Mouse (Mus musculus) neutrophil, adult 83 days (primary cell): ENCODE data around the gene Ube3c. TPM values are rescaled to one million over a fixed set of nuclear protein-coding genes. Genes with fewer than 3 reads are reported as not detected.

ENCODE experiments used
- total RNA-seq, 2 experiments: library from RNA; stranded (reverse); gene quantifications; one replicate each; pipeline ENCODE4 v1.2.4; 2023

Gene Ube3c
- 10 to 100 TPM; 20.7 to 22.2 TPM for total RNA-seq

GRCm38 (mm10) chr5:29568848-29569377, at the start of gene Ube3c:
Gene Ube3c, plus strand, starts transcription at chr5:29569242.

Other genes starting within 250 kb of the Ube3c start
- gene Lmbr1, start 190.9 kb upstream of the Ube3c start, total RNA-seq: 1 to 10 TPM; 2.5 to 3.7 TPM
- gene Nom1, start 134.6 kb upstream of the Ube3c start, total RNA-seq: 10 to 100 TPM in 1 of 2 experiments, 1 to 10 TPM in 1; 8.6 to 12.3 TPM
- gene Mnx1, start 90.8 kb upstream of the Ube3c start, total RNA-seq: not detected
- 100 to 1,000 TPM; 117 to 124 TPM for gene Dnajb6, start 166.4 kb downstream of the Ube3c start, total RNA-seq
- 1 to 10 TPM; 7.5 to 7.9 TPM for gene Gm5129, start 166.7 kb downstream of the Ube3c start, total RNA-seq